Mouse (Mus musculus) intestine, embryonic 14.5 days (tissue): ENCODE measurements around the gene Ruvbl2. TPM values are rescaled to one million over a fixed set of nuclear protein-coding genes. Genes with fewer than 3 reads are reported as not detected.
"Not testable (repeated sequence)": the region's sequence is repeated elsewhere in the genome, so short reads cannot be mapped to it uniquely, and the experiment has no call there.

ENCODE experiments used
- ATAC-seq: fragments of 200-750 bp; cut with Nextera tagmentation; replicated peaks from 2 replicates; pipeline ENCODE4 v1.8.0; 2017; ENCODE audit warnings: low read depth, moderate number of reproducible peaks, moderate TSS enrichment, moderate library complexity; ENCODE audit not compliant: low FRiP score, low TSS enrichment
- DNase-seq: peaks from one replicate; pipeline ENCODE4 v3.0.0-alpha.2; 2018; ENCODE audit warnings: low spot score
- H3K27ac ChIP-seq: fragments of 300-500 bp; sonication (generic); 2 replicates; pipeline ENCODE4 v1.5.1; 2014; ENCODE audit warnings: low read depth, mild to moderate bottlenecking, control low read depth
- H3K27me3 ChIP-seq: fragments of 300-500 bp; sonication (generic); replicated peaks from 2 replicates; pipeline ENCODE4 v1.6.1; 2014; ENCODE audit warnings: low read length, control low read depth; ENCODE audit not compliant: control insufficient read depth, insufficient read depth
- H3K36me3 ChIP-seq: fragments of 300-500 bp; sonication (generic); 2 replicates; pipeline ENCODE4 v1.6.1; 2014; ENCODE audit warnings: low read length, control low read depth; ENCODE audit not compliant: control insufficient read depth, insufficient read depth
- H3K4me1 ChIP-seq: fragments of 300-500 bp; sonication (generic); replicated peaks from 2 replicates; pipeline ENCODE4 v1.6.1; 2014; ENCODE audit warnings: low read length, control low read depth, mixed read lengths; ENCODE audit not compliant: control insufficient read depth, insufficient read depth
- H3K4me2 ChIP-seq: fragments of 300-500 bp; sonication (generic); 2 replicates; pipeline ENCODE4 v1.6.1; 2014; ENCODE audit warnings: low read length
- H3K4me3 ChIP-seq: fragments of 300-500 bp; sonication (generic); 2 replicates; pipeline ENCODE4 v1.5.1; 2014; ENCODE audit warnings: low read depth, low read length, control low read depth, mixed read lengths
- H3K9ac ChIP-seq: fragments of 300-500 bp; sonication (generic); 2 replicates; pipeline ENCODE4 v1.6.1; 2014; ENCODE audit warnings: mild to moderate bottlenecking, low read length
- H3K9me3 ChIP-seq: fragments of 300-500 bp; sonication (generic); 2 replicates; pipeline ENCODE4 v1.6.1; 2016; ENCODE audit warnings: low read length, control low read depth; ENCODE audit not compliant: control insufficient read depth
- WGBS: fragments of 180-500 bp; shearing (Covaris S2); extraction: QIAGEN DNeasy Blood & Tissue Kit; methylation state at CpG from one replicate; pipeline ENCODE4 v1.1.7; 2014; 5-methylcytosine and 5-hydroxymethylcytosine counted together
- polyA plus RNA-seq: library from polyadenylated mRNA; unstranded; fragments of >200 nt; fragmentation: Nextera tagmentation; extraction: Ambion mirVana; gene quantifications from 2 replicates; pipeline ENCODE4 v1.2.1, GENCODE M21; 2014

The Ruvbl2 gene
- polyA plus RNA-seq, 1 experiment from 2014 or later = 164 TPM

DNA sequence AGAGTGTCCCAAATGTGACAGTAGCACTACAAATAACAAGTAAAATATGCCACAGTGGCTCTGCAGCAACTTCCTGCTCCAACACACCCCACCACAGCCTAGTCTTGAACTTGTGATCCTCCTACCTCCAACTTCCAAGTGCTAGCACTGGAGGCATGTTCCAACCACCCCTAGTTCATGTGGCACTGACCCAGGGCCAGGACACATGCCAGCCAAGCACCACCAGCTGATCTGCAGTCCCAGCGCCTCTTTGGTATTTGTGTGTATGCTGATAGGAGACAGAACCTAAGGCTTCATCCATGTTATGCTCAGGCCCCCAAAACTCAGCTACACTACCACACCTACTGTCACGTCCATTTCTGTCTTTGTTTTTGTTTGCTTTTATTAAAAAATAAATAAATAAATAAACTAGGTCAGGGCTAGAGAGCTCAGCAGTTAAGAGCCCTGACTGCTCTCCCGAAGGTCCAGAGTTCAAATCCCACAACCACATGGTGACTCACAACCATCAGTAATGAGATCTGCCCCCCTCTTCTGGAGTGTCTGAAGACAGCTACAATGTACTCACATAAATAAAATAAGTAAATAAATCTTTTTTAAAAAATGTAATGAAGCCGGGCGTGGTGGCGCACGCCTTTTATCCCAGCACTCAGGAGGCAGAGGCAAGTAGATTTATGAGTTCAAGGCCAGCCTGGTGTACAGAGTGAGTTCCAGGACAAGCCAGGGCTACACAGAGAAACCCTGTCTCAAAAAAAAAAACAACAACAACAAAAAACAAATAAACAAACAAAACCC is 26.3 kb upstream of the Ruvbl2 start:
- peak; percentile 45 for DNase-seq
- no peaks in the 10 kb centered on the region for H3K9me3 ChIP-seq
- no peak for ATAC-seq
- H3K4me2 ChIP-seq = no peak overlapping the region
- no peak overlapping the region for H3K4me3 ChIP-seq
- WGBS = 93% methylated on average over 7 of the region's 7 CpGs
- no peak overlapping the region for H3K9ac ChIP-seq
- peaks cover 29% of the 10 kb centered on the region for H3K36me3 ChIP-seq
- no peak overlapping the region for H3K27ac ChIP-seq
- H3K4me1 ChIP-seq = peaks cover 36% of the 10 kb centered on the region
- H3K27me3 ChIP-seq = no peaks in the 10 kb centered on the region

DNA sequence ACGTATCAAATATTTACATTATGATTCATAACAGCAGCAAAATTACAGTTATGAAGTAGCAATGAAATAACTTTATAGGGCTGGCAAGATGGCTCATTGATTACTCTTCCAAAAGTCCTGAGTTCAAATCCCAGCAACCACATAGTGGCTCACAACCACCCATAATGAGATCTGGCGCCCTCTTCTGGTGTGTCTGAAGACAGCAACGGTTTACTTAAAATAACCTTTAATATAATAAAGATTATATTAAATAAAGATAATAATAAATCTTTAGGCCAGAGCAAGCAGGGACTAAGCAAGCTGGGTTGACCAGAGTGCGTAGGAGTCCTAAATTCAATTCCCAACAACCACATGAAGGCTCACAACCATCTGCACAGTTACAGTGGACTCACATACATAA is 25.0 kb upstream of the Ruvbl2 start:
- 78% methylated on average over 4 of the region's 4 CpGs for WGBS
- peak; percentile 38 for DNase-seq
- Histone ChIP-seq H3K36me3 (peaks cover 39% of the 10 kb centered on the region), H3K4me1 (peaks cover 39% of the 10 kb centered on the region)
- not testable (repeated sequence) for H3K4me3 ChIP-seq, H3K9me3 ChIP-seq, H3K9ac ChIP-seq, ATAC-seq, H3K27me3 ChIP-seq, H3K4me2 ChIP-seq, H3K27ac ChIP-seq

DNA sequence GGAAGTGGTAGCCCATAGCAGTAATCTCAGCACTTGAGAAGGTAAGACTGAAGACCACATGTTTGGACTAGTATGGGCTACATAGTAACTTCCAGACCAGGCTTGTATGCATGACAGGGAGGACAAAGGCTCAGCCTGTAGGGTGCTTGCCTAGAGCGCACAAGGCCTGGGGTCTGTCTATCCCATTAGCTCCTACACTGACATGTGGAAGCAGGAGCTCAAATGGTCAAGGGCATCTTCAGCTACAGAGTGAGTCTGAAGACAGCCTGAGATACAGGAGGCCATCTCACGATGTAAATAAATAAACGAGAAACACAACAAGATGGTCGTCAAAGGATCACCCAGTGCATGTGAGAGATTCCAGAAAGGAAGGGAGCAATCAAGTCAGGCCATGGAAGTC is 24.4 kb upstream of the Ruvbl2 start:
- Histone ChIP-seq H3K9ac (no peak overlapping the region), H3K4me1 (peaks cover 44% of the 10 kb centered on the region), H3K36me3 (peaks cover 44% of the 10 kb centered on the region), H3K27ac (no peak overlapping the region), H3K4me2 (no peak overlapping the region), H3K27me3 (no peaks in the 10 kb centered on the region), H3K9me3 (no peaks in the 10 kb centered on the region), H3K4me3 (no peak overlapping the region)
- no peak for ATAC-seq
- 86% methylated on average over 4 of the region's 4 CpGs for WGBS
- DNase-seq = peak; percentile 48

DNA sequence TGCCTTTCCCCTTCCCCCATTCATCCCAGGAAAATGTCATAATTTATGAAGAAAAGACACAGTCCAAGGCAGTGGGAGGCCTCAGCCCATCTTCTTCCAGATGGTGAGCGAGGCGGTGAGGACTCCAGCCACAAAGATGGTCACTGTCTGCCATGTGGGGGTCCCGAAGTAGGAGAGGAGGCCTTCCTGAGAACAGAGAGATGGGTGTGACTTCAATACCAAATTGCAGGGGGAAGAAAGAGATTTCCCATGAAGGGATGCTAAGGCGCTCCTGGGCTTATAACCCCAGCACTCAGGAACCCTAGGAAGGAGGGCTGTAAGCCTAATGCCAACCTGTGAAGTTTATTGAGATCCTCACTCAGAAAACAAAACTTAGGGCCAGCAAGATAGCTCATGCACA is 23.9 kb upstream of the Ruvbl2 start:
- H3K9me3 ChIP-seq = no peaks in the 10 kb centered on the region
- ATAC-seq = no peak
- H3K27ac ChIP-seq = peak overlapping the region; percentile 90
- H3K27me3 ChIP-seq = no peaks in the 10 kb centered on the region
- peaks cover 50% of the 10 kb centered on the region for H3K36me3 ChIP-seq
- WGBS = 75% methylated on average over 4 of the region's 4 CpGs
- H3K4me1 ChIP-seq = peaks cover 45% of the 10 kb centered on the region
- no peak overlapping the region for H3K4me3 ChIP-seq
- H3K9ac ChIP-seq = no peak overlapping the region
- no peak for DNase-seq
- no peak overlapping the region for H3K4me2 ChIP-seq

DNA sequence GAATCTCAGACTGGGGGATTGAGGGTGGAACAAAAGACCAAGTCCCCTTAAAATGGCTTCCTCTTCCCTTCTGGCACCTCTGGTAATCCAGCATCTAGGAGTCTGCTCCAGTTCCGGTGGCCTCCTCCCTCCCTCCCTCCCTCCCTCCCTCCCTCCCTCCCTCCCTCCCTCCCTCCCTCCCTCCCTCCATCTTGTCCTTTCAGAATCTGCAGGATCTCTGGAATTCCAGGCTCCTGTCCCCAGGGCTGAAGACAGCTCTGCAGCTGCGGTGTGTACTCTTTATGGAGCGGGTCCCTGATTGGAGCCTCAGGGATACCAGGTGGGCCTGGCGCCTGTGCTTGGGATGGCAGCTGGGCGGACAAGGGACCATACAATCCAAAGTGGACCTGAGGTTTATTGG is 23.4 kb upstream of the Ruvbl2 start:
- peaks cover 46% of the 10 kb centered on the region for H3K4me1 ChIP-seq
- H3K27ac ChIP-seq = peak overlapping the region; percentile 90
- ATAC-seq = no peak
- no peaks in the 10 kb centered on the region for H3K9me3 ChIP-seq
- peaks cover 51% of the 10 kb centered on the region for H3K36me3 ChIP-seq
- 59% methylated on average over 4 of the region's 5 CpGs for WGBS
- H3K9ac ChIP-seq = no peak overlapping the region
- peak overlapping the region; percentile 62 for H3K4me2 ChIP-seq
- no peaks in the 10 kb centered on the region for H3K27me3 ChIP-seq
- no peak for DNase-seq
- no peak overlapping the region for H3K4me3 ChIP-seq

DNA sequence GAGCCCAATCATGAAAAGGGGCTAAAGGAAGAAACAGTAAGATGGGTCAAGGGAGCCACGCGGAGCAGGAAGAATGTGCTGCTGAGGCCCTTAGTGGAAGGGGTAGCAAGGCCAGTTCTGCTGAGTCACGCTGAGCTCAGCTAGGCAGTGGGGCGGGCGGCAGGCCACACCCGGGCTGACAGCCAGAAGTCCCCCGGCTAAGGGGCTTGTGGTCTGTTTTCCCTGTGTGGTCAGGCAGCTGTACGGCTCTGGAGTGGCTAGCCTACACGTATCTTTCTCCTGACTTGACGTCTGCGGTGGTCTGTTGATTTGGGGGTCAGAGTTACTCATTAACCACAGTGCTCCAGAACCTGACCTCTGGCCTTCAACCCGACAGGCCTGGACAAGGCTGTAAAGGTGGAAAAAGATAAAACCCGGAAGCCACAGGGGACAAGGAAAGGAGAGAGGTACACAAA is 23.0 kb upstream of the Ruvbl2 start:
- Histone ChIP-seq H3K9me3 (no peaks in the 10 kb centered on the region), H3K4me1 (peaks cover 43% of the 10 kb centered on the region), H3K9ac (no peak overlapping the region), H3K4me2 (peak overlapping the region; percentile 62), H3K36me3 (peaks cover 51% of the 10 kb centered on the region), H3K4me3 (no peak overlapping the region), H3K27ac (peak overlapping the region; percentile 90), H3K27me3 (no peaks in the 10 kb centered on the region)
- ATAC-seq = 0 out of 2 replicates have a peak, but pooled peaks have one; percentile 4
- WGBS = 13% methylated on average over 13 of the region's 13 CpGs
- DNase-seq = peak; percentile 76

DNA sequence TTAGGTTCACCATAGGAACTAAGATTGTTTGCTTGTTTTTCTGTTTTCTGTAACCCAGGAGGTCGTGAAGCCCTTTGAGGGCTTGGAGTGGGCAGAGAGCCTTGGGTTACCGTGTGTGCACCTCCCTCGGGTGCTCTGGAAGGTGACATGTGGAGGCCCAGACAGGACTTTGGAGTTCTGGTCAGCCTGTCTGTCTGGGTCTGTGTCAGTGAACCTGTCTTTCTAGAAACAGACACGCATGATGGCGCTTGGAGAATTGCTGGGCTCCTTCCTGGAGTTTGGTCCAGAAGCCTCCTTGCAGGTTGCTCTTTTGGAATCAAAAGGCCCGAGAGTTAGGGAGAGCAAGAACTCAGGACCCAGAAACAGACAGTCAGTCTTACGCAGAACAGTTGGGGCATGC is 22.5 kb upstream of the Ruvbl2 start:
- no peaks in the 10 kb centered on the region for H3K27me3 ChIP-seq
- peak overlapping the region; percentile 41 for H3K9ac ChIP-seq
- H3K9me3 ChIP-seq = no peaks in the 10 kb centered on the region
- ATAC-seq = no peak
- peak overlapping the region; percentile 92 for H3K4me3 ChIP-seq
- no peak for DNase-seq
- peak overlapping the region; percentile 90 for H3K27ac ChIP-seq
- peaks cover 38% of the 10 kb centered on the region for H3K4me1 ChIP-seq
- H3K4me2 ChIP-seq = peak overlapping the region; percentile 62
- 70% methylated on average over 7 of the region's 7 CpGs for WGBS
- H3K36me3 ChIP-seq = peaks cover 52% of the 10 kb centered on the region

DNA sequence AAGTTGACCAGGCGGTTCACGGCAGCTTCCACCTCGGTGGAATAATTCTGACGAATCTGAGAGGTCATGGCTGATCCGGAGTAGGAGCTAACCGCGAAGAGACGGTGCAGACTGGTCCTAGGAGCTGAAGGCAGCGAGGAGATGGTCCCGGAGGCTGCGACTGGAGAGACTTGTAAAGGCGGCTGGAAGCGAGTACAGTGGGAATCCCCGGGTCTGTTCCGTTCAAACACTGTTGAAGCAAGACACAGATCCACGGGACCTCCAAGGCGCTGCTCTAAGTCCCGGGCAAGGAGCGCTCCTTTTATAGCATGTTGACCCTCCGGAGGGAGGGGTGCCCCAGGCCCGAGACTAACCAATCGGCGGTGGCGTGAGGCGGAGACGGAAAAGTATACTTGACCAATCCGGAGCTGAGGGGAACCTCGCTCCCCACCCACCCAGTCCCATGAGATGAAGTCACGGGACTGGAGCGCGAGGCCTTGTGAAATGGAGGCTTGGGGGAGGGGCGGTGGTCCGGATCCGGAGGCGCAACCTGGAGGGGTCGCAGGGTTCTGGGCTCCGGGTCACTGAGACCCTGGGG is 21.8 kb upstream of the Ruvbl2 start, which contains the start of gene Ftl1:
TSS of gene Ftl1 (minus strand) at position 321 of the 577 bp plus-strand sequence.
- H3K9ac ChIP-seq = peak within 1 kb of the TSS; percentile 89
- not testable (repeated sequence) for H3K27me3 ChIP-seq, H3K9me3 ChIP-seq
- DNase-seq (peak; percentile 95), ATAC-seq (peak; percentile 92)
- peaks cover 52% of the 10 kb centered on the region for H3K36me3 ChIP-seq
- WGBS = under 1% methylated on average over 28 of the region's 37 CpGs
- H3K4me3 ChIP-seq = peak within 1 kb of the TSS; percentile 92
- H3K4me1 ChIP-seq = peaks cover 37% of the 10 kb centered on the region
- H3K27ac ChIP-seq = peak within 1 kb of the TSS; percentile 90
- H3K4me2 ChIP-seq = peak within 1 kb of the TSS; percentile 63
